Mouse (Mus musculus): ENCODE measurements around the gene Slc28a3. TPM values are rescaled to one million over a fixed set of nuclear protein-coding genes. Genes with fewer than 3 reads are reported as not detected.

Slc28a3 gene
- polyA plus RNA-seq (2012) = not detected in 2 replicates

DNA sequence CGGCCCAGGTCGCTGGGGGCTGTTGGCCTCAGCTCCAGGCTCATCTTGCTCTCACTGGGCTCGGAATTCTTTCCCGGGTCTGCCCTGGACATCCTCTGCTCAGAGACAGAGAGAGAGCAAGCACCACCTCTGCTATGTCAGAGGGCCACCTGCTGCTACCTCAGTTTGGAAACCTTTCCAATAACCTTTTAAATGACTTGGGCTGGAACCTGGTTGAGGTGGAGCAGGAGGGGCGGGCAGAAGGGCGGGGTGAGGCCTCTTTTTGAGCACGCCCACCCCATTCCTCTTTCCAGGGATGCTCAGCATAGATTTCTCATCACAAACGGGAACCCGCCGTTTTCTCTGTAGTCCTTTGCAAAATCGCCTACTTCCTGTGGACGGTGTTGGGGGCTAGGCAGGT lies at the start of gene Slc28a3:
Slc28a3 (minus strand) TSS at position 162 of the 400 bp plus-strand sequence.
- no peak for TF ChIP-seq GATA1 (IDR thresholded peaks at IDR 0.05; ENCODE audit: low read length)

GRCm38 (mm10) chr13:58657987-58658386 lies 47.3 kb upstream of the Slc28a3 start:
- no peak for TF ChIP-seq GATA1 (IDR thresholded peaks at IDR 0.05; ENCODE audit: low read length)

- TF ChIP-seq GATA1 (IDR thresholded peaks at IDR 0.05; ENCODE audit: low read length) = no peak
Measured at GRCm38 (mm10) chr13:58656885-58657284, 46.2 kb upstream of the Slc28a3 start.

GRCm38 (mm10) chr13:58655552-58655951 lies 44.9 kb upstream of the Slc28a3 start:
- no peak for TF ChIP-seq GATA1 (IDR thresholded peaks at IDR 0.05; ENCODE audit: low read length)

GRCm38 (mm10) chr13:58640330-58640729 lies 29.7 kb upstream of the Slc28a3 start:
- no peak for TF ChIP-seq GATA1 (IDR thresholded peaks at IDR 0.05; ENCODE audit: low read length)

DNA sequence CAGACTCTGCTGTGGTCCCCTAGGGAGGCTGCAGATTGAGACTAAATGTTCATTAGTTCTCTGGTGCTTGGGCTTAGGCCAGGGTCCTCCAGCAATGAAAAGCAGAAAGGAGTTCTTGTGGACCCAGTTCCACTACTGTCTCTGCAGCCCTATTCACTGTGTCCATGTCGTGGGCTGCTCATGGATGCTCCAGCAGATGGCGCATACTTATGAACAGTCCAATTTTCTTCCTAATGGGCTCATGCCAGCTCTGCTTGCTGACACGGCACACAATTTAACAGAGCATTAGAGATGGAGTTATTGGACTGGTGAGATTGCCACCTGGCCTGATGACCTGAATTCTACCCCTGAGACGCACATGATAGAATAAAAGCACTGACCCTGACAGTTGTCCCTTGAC lies 28.3 kb upstream of the Slc28a3 start:
- no peak for TF ChIP-seq GATA1 (IDR thresholded peaks at IDR 0.05; ENCODE audit: low read length)

DNA sequence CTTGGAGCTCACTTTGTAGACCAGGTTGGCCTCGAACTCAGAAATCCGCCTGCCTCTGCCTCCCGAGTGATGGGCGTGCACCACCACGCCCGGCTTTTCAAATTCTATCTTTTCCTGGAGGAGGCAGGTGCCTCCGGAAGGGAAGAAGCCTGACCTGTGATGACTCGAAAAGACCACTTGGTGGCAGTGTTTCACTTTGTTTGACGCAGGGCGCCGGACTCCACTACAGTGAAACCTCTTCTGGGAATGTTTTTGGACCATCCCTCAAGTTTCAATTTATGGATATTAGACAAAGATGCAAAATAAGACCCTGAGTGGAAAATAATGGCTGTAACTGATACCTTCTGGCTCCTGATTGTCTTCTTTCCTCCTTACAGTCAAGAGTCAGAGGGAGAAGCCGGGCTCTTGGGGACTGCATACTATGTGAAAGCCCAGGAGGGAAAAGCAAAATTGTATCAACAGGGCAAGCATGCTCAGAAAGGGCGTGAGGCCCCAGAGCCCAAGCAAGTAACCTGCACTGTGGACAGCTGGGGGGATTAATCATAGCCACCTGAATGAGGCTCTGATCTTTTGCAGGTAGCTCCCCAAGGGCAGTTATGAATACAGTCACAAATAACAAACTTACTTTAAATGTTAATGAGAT lies 26.8 kb upstream of the Slc28a3 start:
- no peak for TF ChIP-seq GATA1 (IDR thresholded peaks at IDR 0.05; ENCODE audit: low read length)

GRCm38 (mm10) chr13:58633887-58634286 lies 23.2 kb upstream of the Slc28a3 start:
- no peak for TF ChIP-seq GATA1 (IDR thresholded peaks at IDR 0.05; ENCODE audit: low read length)

GRCm38 (mm10) chr13:58630756-58631155 lies 20.1 kb upstream of the Slc28a3 start:
- TF ChIP-seq GATA1 (IDR thresholded peaks at IDR 0.05; ENCODE audit: low read length) = no peak

DNA sequence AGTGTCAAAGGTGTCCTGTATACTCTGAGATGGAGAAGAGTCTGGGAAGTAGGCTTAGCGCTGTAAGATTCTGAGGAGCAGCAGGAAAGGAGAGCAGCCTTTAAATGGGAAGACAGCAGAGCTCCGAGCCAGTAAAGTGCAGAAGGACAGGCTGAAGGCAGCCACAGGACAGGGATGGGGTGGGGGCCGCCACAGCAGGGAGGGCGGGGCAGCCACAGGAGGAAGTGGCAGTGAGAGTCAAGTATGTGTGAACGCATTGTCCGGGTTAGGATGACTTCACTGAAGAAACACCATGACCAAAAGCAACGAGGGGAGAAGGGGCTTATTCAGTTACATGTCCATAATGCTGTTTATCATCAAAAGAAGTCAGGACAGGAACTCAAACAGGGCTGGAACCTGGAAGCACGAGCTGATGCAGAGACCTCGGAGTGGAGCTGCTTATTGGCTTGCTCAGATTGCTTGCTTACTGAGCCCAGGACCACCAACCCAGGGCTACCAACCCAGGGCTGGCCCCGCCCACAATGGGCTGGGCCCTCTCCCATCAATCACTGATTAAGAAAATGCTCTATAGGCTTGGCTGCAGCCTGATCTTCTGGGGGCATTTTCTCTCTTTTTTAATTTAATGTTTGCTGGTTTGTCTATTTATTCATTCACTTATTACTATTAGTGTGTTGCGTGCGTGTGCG lies 18.8 kb upstream of the Slc28a3 start:
- no peak for TF ChIP-seq GATA1 (IDR thresholded peaks at IDR 0.05; ENCODE audit: low read length)

- no peak for TF ChIP-seq GATA1 (IDR thresholded peaks at IDR 0.05; ENCODE audit: low read length)
Measured at GRCm38 (mm10) chr13:58622647-58623046, 12.0 kb upstream of the Slc28a3 start.

- TF ChIP-seq GATA1 (IDR thresholded peaks at IDR 0.05; ENCODE audit: low read length) = no peak
Measured at GRCm38 (mm10) chr13:58619301-58619700, 8.6 kb upstream of the Slc28a3 start.

DNA sequence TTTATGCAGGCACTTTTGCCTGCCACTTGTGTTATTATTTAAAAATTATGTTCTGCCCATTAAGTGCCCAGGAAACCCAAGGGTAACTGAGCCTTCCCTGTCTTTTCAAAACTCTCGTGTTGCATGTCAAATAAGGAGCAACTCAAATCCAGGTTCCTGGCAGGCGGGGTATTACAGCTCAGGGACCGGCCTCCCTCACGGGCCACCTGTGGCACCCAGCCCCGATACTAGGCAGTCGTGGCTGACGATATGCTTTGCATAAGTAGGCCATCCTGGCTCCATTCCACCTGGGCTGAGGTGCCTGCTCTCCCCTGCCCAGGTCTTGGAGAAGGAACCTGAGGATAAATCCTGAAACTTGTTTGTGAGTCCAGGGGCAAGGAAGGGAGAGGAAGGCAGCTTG lies 618 bp downstream of the Slc28a3 start:
- no peak for TF ChIP-seq GATA1 (IDR thresholded peaks at IDR 0.05; ENCODE audit: low read length)

GRCm38 (mm10) chr13:58601201-58601855 lies 9.3 kb downstream of the Slc28a3 start:
- no peak for TF ChIP-seq GATA1 (IDR thresholded peaks at IDR 0.05; ENCODE audit: low read length)

GRCm38 (mm10) chr13:58598578-58598977 lies 12.1 kb downstream of the Slc28a3 start:
- no peak for TF ChIP-seq GATA1 (IDR thresholded peaks at IDR 0.05; ENCODE audit: low read length)

DNA sequence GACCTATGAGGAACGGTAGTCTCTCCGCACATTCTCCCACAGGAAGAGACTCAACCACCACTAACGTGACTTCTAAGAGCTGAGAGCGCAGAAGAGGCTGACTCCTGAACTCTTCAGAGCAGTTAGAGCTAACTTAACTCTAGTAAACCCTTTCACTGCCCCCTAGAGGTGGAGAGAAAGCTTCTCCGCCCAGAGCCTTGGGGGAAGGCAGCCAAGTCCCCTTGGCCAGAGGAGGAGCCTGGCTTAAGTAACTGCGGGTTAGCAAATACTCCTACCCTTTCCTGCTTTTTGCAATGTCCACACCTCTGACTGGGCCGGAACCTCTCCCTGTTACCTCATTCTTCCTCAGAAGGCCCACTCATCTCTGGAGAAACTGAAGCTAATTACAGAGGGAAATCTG lies 17.5 kb downstream of the Slc28a3 start:
- TF ChIP-seq GATA1 (IDR thresholded peaks at IDR 0.05; ENCODE audit: low read length) = no peak

DNA sequence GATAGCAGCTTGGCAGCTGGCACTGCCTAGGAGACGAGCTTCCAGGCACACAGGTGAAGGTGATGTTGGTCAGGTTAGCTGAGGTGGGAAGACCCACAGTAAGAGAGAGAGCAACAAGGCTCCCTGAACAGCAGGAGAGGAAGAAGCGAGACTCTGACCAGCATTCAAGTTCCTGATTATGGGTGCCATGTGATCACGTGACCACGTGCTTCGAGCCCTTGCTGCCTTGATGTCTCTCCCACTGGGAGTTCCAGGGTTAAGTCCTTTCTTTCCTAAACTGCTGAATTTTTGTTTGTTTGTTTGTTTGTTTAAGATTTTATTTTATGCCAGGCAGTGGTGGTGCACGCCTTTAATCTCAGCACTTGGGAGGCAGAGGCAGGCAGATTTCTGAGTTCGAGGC lies 18.8 kb downstream of the Slc28a3 start:
- no peak for TF ChIP-seq GATA1 (IDR thresholded peaks at IDR 0.05; ENCODE audit: low read length)
